Mouse (Mus musculus): ENCODE data around the gene Crip1.

DNA sequence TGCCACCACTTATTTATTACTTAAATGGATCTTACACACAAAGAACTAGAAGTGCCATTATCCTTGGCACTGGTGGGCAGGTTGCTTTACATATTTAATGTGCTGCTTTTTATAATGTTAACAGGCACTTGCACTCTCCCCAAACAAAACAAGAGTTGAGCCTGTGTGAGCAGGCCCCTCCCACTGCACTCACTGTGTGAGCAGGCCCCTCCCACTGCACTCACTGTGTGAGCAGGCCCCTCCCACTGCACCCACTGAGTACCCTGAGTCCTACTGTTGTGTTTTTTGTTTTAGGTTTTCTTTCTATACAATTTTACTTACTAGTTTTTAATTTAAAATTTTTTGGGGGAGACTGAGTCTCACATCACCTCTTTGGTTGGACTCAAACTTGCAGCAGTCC, 55.9 kb downstream of the Crip1 start:
- TF ChIP-seq POLR2A (IDR thresholded peaks at IDR 0.05; ENCODE audit: borderline replicate concordance, insufficient read depth, low read length) (no peak), CTCF (IDR thresholded peaks at IDR 0.05; ENCODE audit: borderline replicate concordance, insufficient read depth, low read depth, low read length) (no peak)
